Mouse (Mus musculus): Measurements from ENCODE around the gene Plk5.

GRCm38 (mm10) chr10:80405481-80406173, 49.4 kb downstream of the Plk5 start:
- TF ChIP-seq POLR2A (IDR thresholded peaks at IDR 0.05; ENCODE audit: insufficient read length, low read depth), result no peak
- no peak for TF ChIP-seq E2F4 (IDR thresholded peaks at IDR 0.05; ENCODE audit: insufficient read depth)
- TF ChIP-seq POLR2AphosphoS2 (IDR thresholded peaks at IDR 0.05; ENCODE audit: insufficient read length, low read depth), result no peak
- TF ChIP-seq TCF12 (IDR thresholded peaks at IDR 0.05; ENCODE audit: insufficient read depth, poor library complexity, severe bottlenecking), result no peak
- no peak for TF ChIP-seq MAX (IDR thresholded peaks at IDR 0.05; ENCODE audit: low read depth)

Measured in myocyte (in vitro differentiated cells).